In the genomic region with DNA sequence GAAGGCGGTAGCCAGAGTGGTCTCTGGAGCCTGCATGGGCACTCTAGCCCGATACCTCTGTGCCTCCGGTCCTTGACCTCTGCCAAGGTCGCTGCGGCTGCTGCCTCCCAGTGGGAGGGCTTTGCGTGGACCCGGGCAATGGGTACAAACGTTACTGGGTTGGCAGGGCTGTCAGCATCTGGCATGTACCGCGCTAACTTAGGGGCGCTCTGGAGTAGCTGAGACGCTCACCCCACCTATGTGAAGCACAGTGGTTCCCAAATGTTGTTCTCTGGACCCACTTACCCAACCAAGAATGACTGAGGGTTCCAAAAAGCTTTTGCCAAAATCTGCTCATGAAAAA, we compare ENCODE assay signal across 8 mouse cellular contexts. TPM values are rescaled to one million over a fixed set of nuclear protein-coding genes. Genes with fewer than 3 reads are reported as not detected.
DNase-seq lines count a peak whose midpoint lies in the region; ATAC-seq and TF ChIP-seq lines count a peak whose summit lies in the region.

No protein-coding gene starts in this region.

- no peak for TF ChIP-seq CTCF in bone marrow, adult 2 months (IDR thresholded peaks at IDR 0.05; ENCODE audit: control insufficient read depth, insufficient read depth, low read length)

- no peaks in the 10 kb centered on the region for H3K9me3 ChIP-seq in heart, embryonic 16.5 days (replicated peaks; ENCODE audit: control insufficient read depth, low read length)
- H3K9me3 ChIP-seq in hindbrain, embryonic 15.5 days: no peaks in the 10 kb centered on the region
- H3K9me3 ChIP-seq in midbrain, embryonic 14.5 days (ENCODE audit: control insufficient read depth, low read length): no peaks in the 10 kb centered on the region

- no peaks in the 10 kb centered on the region for H3K36me3 ChIP-seq in heart, embryonic 16.5 days (ENCODE audit: control insufficient read depth, insufficient read depth)
- H3K36me3 ChIP-seq in hindbrain, embryonic 15.5 days: no peaks in the 10 kb centered on the region
- H3K36me3 ChIP-seq in midbrain, embryonic 14.5 days (ENCODE audit: control insufficient read depth, insufficient read depth, low read length): no peaks in the 10 kb centered on the region

- no peak for DNase-seq in heart, adult 11 months
- no peak for DNase-seq in midbrain, embryonic 14.5 days
- no peak for DNase-seq in retina, embryonic 14.5 days (ENCODE audit: low spot score)
- DNase-seq in T-cell, adult 2 months (ENCODE audit: low spot score): no peak
- no peak for DNase-seq in right cerebral cortex, postnatal 36 days (ENCODE audit: low spot score in 2 of 2)

- H3K9ac ChIP-seq in heart, embryonic 16.5 days (ENCODE audit: low read length): peak overlapping the region; percentile 85
- H3K9ac ChIP-seq in hindbrain, embryonic 15.5 days: peak overlapping the region; percentile 61
- H3K9ac ChIP-seq in midbrain, embryonic 14.5 days (replicated peaks; ENCODE audit: low read length): peak overlapping the region; percentile 42

- H3K4me2 ChIP-seq in heart, embryonic 16.5 days (ENCODE audit: low read depth, low read length): peak overlapping the region; percentile 87
- H3K4me2 ChIP-seq in hindbrain, embryonic 15.5 days: peak overlapping the region; percentile 73
- peak overlapping the region; percentile 69 for H3K4me2 ChIP-seq in midbrain, embryonic 14.5 days (ENCODE audit: low read length)

- H3K4me3 ChIP-seq in heart, embryonic 16.5 days (ENCODE audit: low read length): peak overlapping the region; percentile 85
- peak overlapping the region; percentile 98 for H3K4me3 ChIP-seq in bone marrow, adult 2 months (replicated peaks; ENCODE audit: control insufficient read depth, low read depth, low read length)
- H3K4me3 ChIP-seq in hindbrain, embryonic 15.5 days: peak overlapping the region; percentile 70
- H3K4me3 ChIP-seq in midbrain, embryonic 14.5 days (replicated peaks; ENCODE audit: low read depth, low read length): peak overlapping the region; percentile 51

- H3K4me1 ChIP-seq in heart, embryonic 16.5 days (ENCODE audit: control insufficient read depth, insufficient read depth, low read length): no peaks in the 10 kb centered on the region
- no peaks in the 10 kb centered on the region; the same call in 1 of the 2 replicates for H3K4me1 ChIP-seq in bone marrow, adult 2 months (ENCODE audit: control insufficient read depth, insufficient read depth, low read length)
- 0 out of 2 replicates have a peak, but pooled peaks cover 8% of the 10 kb centered on the region for H3K4me1 ChIP-seq in hindbrain, embryonic 15.5 days (replicated peaks)
- H3K4me1 ChIP-seq in midbrain, embryonic 14.5 days (ENCODE audit: control insufficient read depth, insufficient read depth, low read length): peaks cover 3% of the 10 kb centered on the region; the same call in 1 of the 2 replicates

- TF ChIP-seq POLR2A in bone marrow, adult 2 months (IDR thresholded peaks at IDR 0.05; ENCODE audit: borderline replicate concordance, control insufficient read depth, low read depth, low read length): no peak

- WGBS in heart, embryonic 16.5 days: 1% methylated on average over 12 of the region's 12 CpGs
- under 1% methylated on average over 12 of the region's 12 CpGs for WGBS in bone marrow, adult 2 months
- WGBS in hindbrain, embryonic 15.5 days: 1% methylated on average over 12 of the region's 12 CpGs
- under 1% methylated on average over 12 of the region's 12 CpGs for WGBS in midbrain, embryonic 14.5 days

- peak overlapping the region; percentile 74 for H3K27ac ChIP-seq in heart, embryonic 16.5 days (ENCODE audit: low read length)
- H3K27ac ChIP-seq in bone marrow, adult 2 months (ENCODE audit: control insufficient read depth, insufficient read depth, low read depth, low read length, poor library complexity): peak overlapping the region; percentile 81
- H3K27ac ChIP-seq in hindbrain, embryonic 15.5 days (replicated peaks): peak overlapping the region; percentile 43; the same call in 1 of the 2 replicates
- H3K27ac ChIP-seq in midbrain, embryonic 14.5 days (replicated peaks; ENCODE audit: low read depth, low read length): no peak overlapping the region

- ATAC-seq in heart, embryonic 16.5 days (replicated peaks; ENCODE audit: extremely low read depth, insufficient read depth, low FRiP score): peak; percentile 35
- peak; percentile 64 for ATAC-seq in hindbrain, embryonic 15.5 days (ENCODE audit: low FRiP score, low read depth)
- no peak; the same call in 1 of the 2 replicates for ATAC-seq in midbrain, embryonic 14.5 days (ENCODE audit: low FRiP score, low TSS enrichment)

- no peaks in the 10 kb centered on the region for H3K27me3 ChIP-seq in heart, embryonic 16.5 days (ENCODE audit: control insufficient read depth, insufficient read depth, low read length)
- no peaks in the 10 kb centered on the region for H3K27me3 ChIP-seq in hindbrain, embryonic 15.5 days
- H3K27me3 ChIP-seq in midbrain, embryonic 14.5 days (ENCODE audit: control insufficient read depth, insufficient read depth, low read length): no peaks in the 10 kb centered on the region

RNA-seq across cellular contexts. Expression of gene Clybl, which starts 0.3 kb away (rescaled TPM):
- polyA plus RNA-seq in heart, embryonic 16.5 days (2015; fragmentation: Nextera tagmentation; extraction: Ambion mirVana): 90.2 and 91.9 TPM in 2 replicates
- polyA plus RNA-seq in bone marrow, adult 2 months (2011; ENCODE audit: insufficient read depth, insufficient read length, low replicate concordance, missing spikeins): 5.4 and 12.2 TPM in 2 replicates
- 16.3 and 17.5 TPM in 2 replicates for polyA plus RNA-seq in hindbrain, embryonic 15.5 days (2015; fragmentation: Nextera tagmentation; extraction: Ambion mirVana)
- 12.8 and 17.2 TPM in 2 replicates for polyA plus RNA-seq in midbrain, embryonic 14.5 days (2014; fragmentation: Nextera tagmentation; extraction: Ambion mirVana)
